Mouse (Mus musculus) adrenal gland (tissue): ENCODE results near the gene Stab1.

Source experiments
- intact Hi-C: fragments of 180-260 bp; cut with DNase I; formaldehyde crosslinking; loops from one replicate; pipeline ENCODE4 v1.15.1; 2025
- long read RNA-seq, 2 experiments: library from polyadenylated mRNA; unstranded; transcript quantifications; one replicate each; pipeline ENCODE4 v2.0.0; 2020; ENCODE audit warnings: borderline replicate concordance in 1 of 2; ENCODE audit not compliant: insufficient replicate concordance in 1 of 2

The Stab1 gene
- long read RNA-seq, experiment 1, full-length matches to known transcripts = 2 of 11 reads
- long read RNA-seq, experiment 1, partial matches to known transcripts = 7 of 11 reads
- long read RNA-seq, experiment 1, other reads (novel, unspliced or antisense) = 2 of 11 reads
- long read RNA-seq, experiment 2, partial matches to known transcripts = 5 of 9 reads
- long read RNA-seq, experiment 2, other reads (novel, unspliced or antisense) = 4 of 9 reads

- intact Hi-C loops = no loop called here
Observed at GRCm38 (mm10) chr14:31168425-31168824, at the start of gene Stab1. Stab1 (minus strand) TSS chr14:31168641.

- intact Hi-C loops = loop anchor here (5.0 kb wide), 1 partner anchor 115 kb away; no protein-coding TSS in a partner anchor
Observed at GRCm38 (mm10) chr14:31217666-31218065, 49.2 kb upstream of the Stab1 start, which contains the start of gene Sema3g. Sema3g (plus strand) TSS chr14:31217860.

GRCm38 (mm10) chr14:31216846-31217245 lies 48.4 kb upstream of the Stab1 start, which contains the start of gene Nisch:
Nisch (minus strand) TSS chr14:31216946.
- intact Hi-C loops = loop anchor here (5.0 kb wide), 1 partner anchor 115 kb away; no protein-coding TSS in a partner anchor

- intact Hi-C loops = loop anchor here (2.0 to 5.0 kb wide), 2 partner anchors 17 to 117 kb away; no protein-coding TSS in a partner anchor
Observed at GRCm38 (mm10) chr14:31215157-31216002, 46.9 kb upstream of the Stab1 start.

- intact Hi-C loops = loop anchor here (2.0 to 5.0 kb wide), 3 partner anchors 18 to 118 kb away; no protein-coding TSS in a partner anchor
Observed at GRCm38 (mm10) chr14:31214684-31215083, 46.2 kb upstream of the Stab1 start.

GRCm38 (mm10) chr14:31213868-31214267 lies 45.4 kb upstream of the Stab1 start:
- intact Hi-C loops = loop anchor here (2.0 to 5.0 kb wide), 2 partner anchors 19 to 33 kb away; no protein-coding TSS in a partner anchor

- intact Hi-C loops = loop anchor here (5.0 kb wide), 1 partner anchor 35 kb away; no protein-coding TSS in a partner anchor
Observed at GRCm38 (mm10) chr14:31212499-31212898, 44.1 kb upstream of the Stab1 start.

- intact Hi-C loops = loop anchor here (5.0 kb wide), 1 partner anchor 35 kb away; no protein-coding TSS in a partner anchor
Observed at GRCm38 (mm10) chr14:31211854-31212253, 43.4 kb upstream of the Stab1 start.

- intact Hi-C loops = no loop called here
Observed at GRCm38 (mm10) chr14:31209133-31209557, 40.7 kb upstream of the Stab1 start.

- intact Hi-C loops = no loop called here
Observed at GRCm38 (mm10) chr14:31208084-31208483, 39.6 kb upstream of the Stab1 start, which contains the start of gene Tnnc1. Tnnc1 (plus strand) TSS chr14:31208312.

GRCm38 (mm10) chr14:31207070-31207830 lies 38.8 kb upstream of the Stab1 start:
- intact Hi-C loops = no loop called here

- intact Hi-C loops = no loop called here
Observed at GRCm38 (mm10) chr14:31206472-31206981, 38.1 kb upstream of the Stab1 start.

GRCm38 (mm10) chr14:31205562-31206467 lies 37.4 kb upstream of the Stab1 start:
- intact Hi-C loops = no loop called here

- intact Hi-C loops = no loop called here
Observed at GRCm38 (mm10) chr14:31205244-31205561, 36.8 kb upstream of the Stab1 start.

- intact Hi-C loops = no loop called here
Observed at GRCm38 (mm10) chr14:31204844-31205243, 36.4 kb upstream of the Stab1 start.

- intact Hi-C loops = no loop called here
Observed at GRCm38 (mm10) chr14:31200038-31200437, 31.6 kb upstream of the Stab1 start.

- intact Hi-C loops = loop anchor here (10.0 kb wide), 1 partner anchor 175 kb away; no protein-coding TSS in a partner anchor
Observed at GRCm38 (mm10) chr14:31199599-31199998, 31.2 kb upstream of the Stab1 start.

GRCm38 (mm10) chr14:31197547-31198516 lies 29.4 kb upstream of the Stab1 start:
- intact Hi-C loops = loop anchor here (10.0 kb wide), 1 partner anchor 173 kb away; no protein-coding TSS in a partner anchor
